Mouse (Mus musculus) left cerebral cortex, postnatal 4 days (tissue): ENCODE results near the gene Higd1a. TPM values are rescaled to one million over a fixed set of nuclear protein-coding genes. Genes with fewer than 3 reads are reported as not detected.
A peak's percentile ranks its signal among the peaks of the same experiment; 100 is the strongest.

ENCODE experiments used
- DNase-seq: peaks from one replicate; pipeline ENCODE4 v3.0.0-alpha.2; 2022
- intact Hi-C: fragments of 180-260 bp; cut with DNase I; formaldehyde crosslinking; loops from one replicate; pipeline ENCODE4 v1.15.1; 2025
- total RNA-seq, 2 experiments: library from RNA; stranded (reverse); gene quantifications; 2 replicates each; pipeline ENCODE4 v1.2.3; 2021

Gene Higd1a
- total RNA-seq, 2 experiments from 2014 or later = 55.9 to 58.7 TPM

- DNase-seq = peak; percentile 90
- intact Hi-C loops = no loop called here
Measured at GRCm38 (mm10) chr9:121838829-121839621, 19.1 kb downstream of the Higd1a start, which contains the start of gene Ccdc13. Gene Ccdc13 (minus strand): TSS chr9:121839461.

- intact Hi-C loops = no loop called here
- DNase-seq = no peak
Measured at GRCm38 (mm10) chr9:121838008-121838407, 20.2 kb downstream of the Higd1a start.

DNA sequence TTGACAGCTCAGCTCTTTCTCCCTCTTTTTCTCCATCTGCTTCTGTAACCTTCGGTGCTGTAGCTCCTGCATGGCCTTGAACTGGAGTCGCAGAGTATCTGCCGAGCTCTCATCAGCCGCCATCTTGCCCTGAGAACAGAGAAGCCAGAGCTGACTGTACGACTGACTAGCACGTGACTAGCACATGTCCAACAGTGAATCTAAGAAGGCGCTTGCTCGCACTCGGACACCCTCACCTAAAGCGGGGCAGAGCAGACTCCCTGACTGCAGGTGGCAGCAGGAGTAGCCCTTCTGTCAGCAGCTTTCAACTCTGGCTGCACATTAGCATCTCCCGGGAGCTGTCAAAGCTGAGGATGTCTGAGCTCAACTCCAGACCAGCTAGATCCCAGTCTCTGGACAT is 24.3 kb downstream of the Higd1a start:
- intact Hi-C loops = no loop called here
- DNase-seq = no peak

GRCm38 (mm10) chr9:121830956-121831293 is 27.2 kb downstream of the Higd1a start:
- DNase-seq = peak; percentile 84
- intact Hi-C loops = no loop called here

DNA sequence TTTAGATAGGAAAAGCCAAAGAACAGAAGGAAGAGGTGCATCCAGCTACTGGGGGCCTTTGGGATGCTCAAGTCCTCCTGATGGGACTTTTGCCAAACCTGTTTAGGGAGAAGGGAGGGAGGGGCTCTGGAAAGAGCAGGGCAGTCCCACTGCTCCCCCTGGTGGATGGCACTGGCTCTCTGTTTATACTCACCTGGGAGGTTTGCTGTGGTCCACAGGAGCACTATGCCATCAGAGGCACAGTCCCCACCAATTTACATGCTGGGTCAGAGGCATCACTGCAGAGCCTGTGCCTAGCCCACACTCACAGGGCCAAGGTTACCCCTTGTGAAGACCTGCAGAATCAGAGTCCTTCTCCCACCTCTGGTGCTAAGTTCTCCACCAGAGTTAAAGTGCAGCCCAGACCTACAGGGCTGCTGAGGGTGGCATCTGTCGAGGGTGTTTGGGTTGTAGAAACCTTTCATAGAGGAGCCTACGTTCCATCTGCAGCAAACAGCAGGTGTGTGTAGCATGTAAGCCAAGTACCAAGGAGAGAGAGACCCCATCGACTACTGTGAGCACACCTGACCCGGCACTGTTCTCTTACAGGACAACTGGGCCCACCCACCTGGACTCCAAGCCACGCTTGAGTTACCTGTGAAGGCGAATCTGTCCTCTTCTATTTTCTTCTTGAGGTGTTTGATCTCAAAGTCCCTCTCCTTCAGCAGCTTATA is 27.8 kb downstream of the Higd1a start:
- intact Hi-C loops = no loop called here
- peak; percentile 67 for DNase-seq

DNA sequence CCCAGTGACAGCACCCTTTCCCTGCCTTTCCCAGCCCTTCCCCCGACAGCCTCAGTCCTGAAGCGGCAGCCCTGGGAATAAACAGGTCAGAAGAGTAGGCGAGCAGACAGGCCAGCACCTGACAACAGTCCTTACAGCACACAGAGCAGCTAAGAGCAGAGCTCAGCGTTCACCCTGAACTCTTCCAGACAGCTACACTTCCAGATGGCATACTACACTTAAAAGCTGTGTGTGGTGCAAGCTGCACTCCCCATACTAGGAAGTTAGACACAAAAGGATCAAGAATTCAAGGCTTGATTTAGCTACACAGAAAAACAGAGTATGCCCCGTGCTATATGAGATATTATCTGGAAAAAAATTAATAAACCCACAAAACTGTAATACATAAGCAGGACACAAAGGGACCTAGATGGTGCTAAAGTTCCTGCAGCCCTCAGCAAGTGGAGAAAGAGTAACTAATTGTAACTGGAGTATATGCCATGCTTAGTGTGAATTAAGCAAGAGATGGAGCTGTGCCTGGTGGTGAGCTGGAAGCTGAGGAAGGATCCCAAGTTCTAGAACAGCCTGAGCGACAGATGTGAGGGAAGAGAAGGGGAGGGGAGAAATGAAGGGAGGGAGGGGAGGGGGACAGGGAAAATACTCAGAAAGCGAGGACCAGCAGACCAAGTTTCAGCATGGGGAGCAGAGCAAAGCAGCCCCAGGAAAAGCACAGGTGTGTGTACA is 28.7 kb downstream of the Higd1a start:
- DNase-seq = no peak
- intact Hi-C loops = no loop called here

DNA sequence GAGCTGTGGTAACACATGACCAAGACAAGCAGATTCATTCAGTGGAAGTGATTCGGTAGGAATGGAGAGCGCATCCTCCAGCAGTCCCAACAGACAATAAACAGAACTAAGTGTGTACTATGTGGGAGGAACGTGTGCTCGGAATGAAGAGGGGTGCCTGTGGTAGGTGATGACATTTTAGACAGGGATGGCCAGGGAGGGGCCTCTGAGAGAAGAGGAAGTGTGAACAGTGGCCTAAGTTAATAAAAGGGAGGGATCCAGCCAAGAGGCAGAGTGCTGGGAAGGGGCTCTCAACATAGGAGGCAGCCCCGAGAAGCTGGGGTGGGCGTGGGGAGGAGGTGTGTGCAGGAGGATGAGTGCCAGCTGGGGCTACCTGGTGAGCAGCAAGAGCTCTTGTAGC is 29.8 kb downstream of the Higd1a start:
- DNase-seq = no peak

GRCm38 (mm10) chr9:121826356-121826755 is 31.8 kb downstream of the Higd1a start:
- intact Hi-C loops = no loop called here
- no peak for DNase-seq

More for the DNA sequence above, 29.8 kb downstream of the Higd1a start:
- intact Hi-C loops = no loop called here

DNA sequence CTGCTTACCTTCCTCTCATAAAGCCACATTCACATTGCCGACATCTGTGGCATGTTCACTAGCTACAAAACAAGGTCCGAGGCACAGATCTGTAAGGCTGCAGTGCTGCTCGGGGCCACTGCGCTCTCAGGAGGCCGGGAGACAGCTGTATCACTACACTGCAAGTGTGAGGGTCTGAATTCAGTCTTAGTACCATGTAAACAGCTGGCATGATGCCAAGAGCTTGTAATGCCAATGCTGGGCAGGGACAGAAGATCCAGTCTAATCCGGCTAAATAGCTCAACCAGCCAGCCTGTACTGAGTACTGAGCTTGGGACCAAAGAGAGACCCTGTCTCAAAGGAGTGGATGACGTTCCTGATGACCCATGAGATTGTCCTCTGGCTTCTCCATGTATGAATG is 34.2 kb downstream of the Higd1a start:
- intact Hi-C loops = no loop called here
- peak; percentile 70 for DNase-seq

DNA sequence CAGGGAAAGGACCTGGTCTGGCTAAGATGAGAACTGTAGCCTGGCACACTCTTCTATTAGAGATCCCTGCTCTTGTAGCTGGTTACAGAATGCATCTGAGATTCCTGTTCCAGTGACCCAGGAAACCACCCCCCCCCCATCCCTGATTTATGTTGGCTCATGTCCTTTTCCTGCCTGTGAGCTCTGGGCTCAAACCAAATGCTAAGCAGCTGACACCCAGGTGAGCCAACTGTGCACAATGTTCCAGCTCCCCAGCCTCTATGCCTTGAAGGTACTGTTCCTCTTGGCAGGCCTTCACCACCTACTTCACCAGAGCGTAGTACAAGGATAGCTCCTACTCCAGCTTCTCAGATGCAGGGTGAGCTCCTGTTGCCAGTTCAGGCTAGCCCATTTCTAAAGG is 35.1 kb downstream of the Higd1a start:
- intact Hi-C loops = no loop called here
- peak; percentile 33 for DNase-seq

DNA sequence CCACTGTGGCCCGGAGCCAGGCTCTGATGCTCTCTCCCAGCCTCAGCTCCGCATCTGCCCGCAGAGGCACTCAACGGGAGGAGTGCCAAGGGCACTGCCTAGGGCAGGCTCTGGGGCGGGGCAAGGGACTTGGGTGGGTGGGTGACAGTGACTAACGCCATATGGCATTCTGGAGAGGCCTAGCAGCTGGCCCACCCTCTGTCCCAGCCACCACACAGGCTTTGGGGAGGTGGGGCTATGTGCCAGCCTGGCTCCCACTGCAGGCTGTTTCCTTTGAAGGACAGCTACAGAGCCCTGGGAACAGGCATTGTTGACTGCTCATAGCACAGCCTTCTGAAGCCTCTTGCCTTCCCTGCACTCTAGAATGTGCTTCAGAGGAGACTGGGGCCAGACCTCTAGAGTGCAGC is 35.6 kb downstream of the Higd1a start:
- DNase-seq = peak; percentile 91

GRCm38 (mm10) chr9:121820765-121821164 is 37.4 kb downstream of the Higd1a start:
- no peak for DNase-seq
- intact Hi-C loops = no loop called here

More for the DNA sequence above, 35.6 kb downstream of the Higd1a start:
- intact Hi-C loops = no loop called here

DNA sequence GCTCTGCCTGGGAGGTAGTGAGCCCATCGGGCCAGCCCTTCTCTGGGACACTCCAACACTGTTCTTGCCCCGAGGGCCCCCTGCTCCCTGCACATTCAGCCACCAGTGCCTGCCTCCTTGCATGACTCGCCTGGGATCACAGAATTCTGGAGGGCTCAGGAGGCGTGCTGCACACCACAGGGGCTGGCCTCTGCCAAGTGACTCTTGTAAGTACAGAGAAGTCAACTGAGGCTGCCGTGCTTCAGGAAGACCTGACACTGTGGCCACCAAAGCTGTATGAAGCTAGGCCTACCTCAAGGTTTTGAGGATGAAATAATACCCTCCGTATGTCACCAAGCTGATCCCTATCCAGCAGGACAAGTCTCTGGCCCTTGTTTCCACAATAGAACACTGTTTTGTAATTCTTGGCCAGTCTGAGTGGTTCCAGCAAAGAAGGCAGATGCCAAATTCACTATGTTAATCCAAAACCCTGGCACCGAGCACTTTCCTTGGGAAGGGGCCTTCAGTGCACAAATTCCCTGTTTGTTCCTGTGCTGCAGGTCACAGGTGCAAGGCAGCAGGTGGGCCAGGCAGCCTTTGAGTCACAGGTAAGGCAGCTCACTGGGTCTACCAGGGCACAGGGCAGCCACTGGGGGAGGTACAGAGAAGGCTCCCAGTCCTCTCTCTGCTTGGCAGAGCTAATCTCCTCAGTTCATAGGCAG is 38.2 kb downstream of the Higd1a start:
- intact Hi-C loops = no loop called here
- DNase-seq = peak; percentile 69

DNA sequence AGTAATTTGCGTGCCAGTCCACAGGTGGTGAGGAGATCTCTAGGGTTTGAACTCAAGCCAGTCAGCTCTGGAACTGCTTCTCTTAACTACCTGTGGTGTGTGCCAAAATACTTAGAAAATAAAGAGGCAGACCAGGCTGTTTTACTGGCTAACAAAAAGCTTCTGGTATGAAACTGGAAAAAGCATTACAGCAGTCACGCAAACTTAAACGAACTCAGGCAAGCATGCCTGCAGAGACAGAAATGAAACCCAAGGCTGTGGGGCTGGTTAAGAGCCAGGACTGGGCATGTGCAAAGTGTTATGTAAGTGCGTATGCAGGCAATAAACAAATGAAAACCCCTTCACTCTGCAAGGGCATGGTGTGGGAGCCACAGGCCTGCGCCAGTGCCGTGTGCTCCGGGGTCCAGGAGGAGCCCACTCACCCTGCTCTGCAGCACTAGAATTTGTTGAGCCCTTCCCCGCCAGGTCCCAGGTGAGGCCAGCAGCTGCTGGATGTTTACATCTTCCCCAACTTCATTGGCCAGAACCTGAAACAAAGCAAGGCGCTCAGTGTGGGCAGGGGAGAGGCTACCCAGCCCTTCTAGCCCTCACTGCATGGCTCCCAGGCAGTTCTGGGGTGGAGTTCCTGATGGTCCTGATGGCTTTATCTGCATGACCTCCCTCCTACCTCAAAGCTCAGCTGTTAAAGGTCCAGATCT is 38.9 kb downstream of the Higd1a start:
- no peak for DNase-seq
- intact Hi-C loops = no loop called here

- intact Hi-C loops = no loop called here
Measured at GRCm38 (mm10) chr9:121815183-121815582, 43.0 kb downstream of the Higd1a start.

DNA sequence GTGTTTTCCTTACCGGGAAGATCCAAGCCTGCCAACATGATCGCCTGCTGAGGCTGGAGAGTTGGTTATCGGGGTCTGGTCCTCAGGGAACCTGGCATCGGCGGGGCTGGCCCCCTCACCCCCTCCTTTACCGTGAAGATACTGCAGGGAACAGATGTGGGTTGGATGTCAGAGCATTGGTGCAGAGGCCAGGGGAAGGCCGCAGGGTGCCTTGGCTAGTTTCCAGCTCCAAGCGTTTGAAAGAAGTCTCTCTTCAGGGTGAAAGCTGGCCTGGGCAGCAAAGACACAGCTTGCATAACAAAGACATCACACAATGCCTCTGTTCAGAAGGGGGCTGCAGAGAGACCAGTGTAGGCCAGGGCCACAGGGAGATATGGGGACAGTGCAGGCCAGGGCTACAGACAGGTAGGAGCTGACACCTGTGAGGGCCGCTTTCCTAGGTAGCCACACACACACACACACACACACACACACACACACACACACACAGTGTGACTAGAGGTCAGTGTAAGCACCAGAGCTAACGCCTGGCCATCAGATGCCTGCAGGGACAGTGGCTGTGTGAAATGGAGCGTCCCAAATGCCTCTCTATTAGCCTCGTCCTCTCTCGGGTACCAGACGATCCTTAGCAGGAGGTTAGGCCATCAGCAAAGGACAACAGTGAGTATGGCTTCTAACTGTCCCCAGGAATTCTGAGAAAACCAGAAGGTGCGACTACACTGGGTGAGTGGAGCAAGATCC is 47.9 kb downstream of the Higd1a start:
- intact Hi-C loops = no loop called here
- peak; percentile 82 for DNase-seq

More at GRCm38 (mm10) chr9:121815183-121815582, 43.0 kb downstream of the Higd1a start:
- DNase-seq = no peak

DNA sequence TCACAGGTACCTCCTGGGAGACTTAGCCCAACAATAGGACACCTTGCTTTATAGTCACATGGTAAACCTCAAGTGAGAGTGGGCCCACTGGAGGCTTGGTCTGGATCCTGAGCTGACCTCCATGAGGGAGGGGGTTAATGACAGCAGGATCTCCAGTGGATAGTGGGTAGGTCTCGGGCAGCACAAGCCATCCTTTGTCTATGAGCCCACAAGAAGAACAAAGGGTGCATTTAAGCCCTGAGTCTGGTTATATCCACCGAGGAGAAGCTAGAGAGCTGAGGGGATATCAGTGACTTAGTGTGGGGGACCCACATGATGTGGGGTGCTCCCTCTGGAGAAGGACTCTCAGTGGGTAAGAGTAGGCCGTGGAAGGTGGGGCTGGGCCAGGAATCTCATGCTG is 49.7 kb downstream of the Higd1a start:
- DNase-seq = no peak
- intact Hi-C loops = no loop called here

DNA sequence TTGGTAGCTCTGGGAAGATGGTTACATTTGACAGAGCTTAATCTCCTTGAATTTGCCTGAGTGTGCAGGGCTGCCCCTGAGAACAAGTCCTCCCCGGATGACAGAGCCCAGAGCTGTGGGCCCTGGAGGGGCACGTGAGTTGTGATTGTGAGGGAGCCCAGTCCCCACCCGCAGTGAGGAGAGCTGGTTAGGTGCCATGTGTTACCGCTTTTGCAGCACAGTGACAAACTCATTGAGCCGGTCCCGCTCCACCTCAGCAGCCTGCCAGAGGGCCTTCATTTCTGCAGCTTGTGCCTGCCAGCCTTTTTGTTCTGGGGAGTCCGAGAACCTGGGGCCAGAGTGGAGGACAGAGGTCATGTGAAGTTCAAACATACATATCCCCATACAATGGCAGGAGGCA is 50.2 kb downstream of the Higd1a start:
- DNase-seq = peak; percentile 52

GRCm38 (mm10) chr9:121807546-121807945 is 50.6 kb downstream of the Higd1a start:
- intact Hi-C loops = no loop called here
- no peak for DNase-seq

More for the DNA sequence above, 50.2 kb downstream of the Higd1a start:
- intact Hi-C loops = no loop called here
